Mouse (Mus musculus) regulatory T cell (primary cell): Measurements from ENCODE around the gene Slc12a6.
"Not testable (repeated sequence)": the region's sequence is repeated elsewhere in the genome, so short reads cannot be mapped to it uniquely, and the experiment has no call there.

ENCODE experiments used
- in situ Hi-C: fragments of 300-600 bp; cut with MboI, MseI; formaldehyde crosslinking; loops from one replicate; pipeline ENCODE4 v1.15.1; 2025; ENCODE audit warnings: high pct_unique_total_duplicates

Gene Slc12a6

GRCm38 (mm10) chr2:112261748-112262653 is 3.6 kb upstream of the Slc12a6 start, which contains the start of gene Nop10:
TSS of gene Nop10 (plus strand) at chr2:112261926.
- in situ Hi-C loops: no loop called here

DNA sequence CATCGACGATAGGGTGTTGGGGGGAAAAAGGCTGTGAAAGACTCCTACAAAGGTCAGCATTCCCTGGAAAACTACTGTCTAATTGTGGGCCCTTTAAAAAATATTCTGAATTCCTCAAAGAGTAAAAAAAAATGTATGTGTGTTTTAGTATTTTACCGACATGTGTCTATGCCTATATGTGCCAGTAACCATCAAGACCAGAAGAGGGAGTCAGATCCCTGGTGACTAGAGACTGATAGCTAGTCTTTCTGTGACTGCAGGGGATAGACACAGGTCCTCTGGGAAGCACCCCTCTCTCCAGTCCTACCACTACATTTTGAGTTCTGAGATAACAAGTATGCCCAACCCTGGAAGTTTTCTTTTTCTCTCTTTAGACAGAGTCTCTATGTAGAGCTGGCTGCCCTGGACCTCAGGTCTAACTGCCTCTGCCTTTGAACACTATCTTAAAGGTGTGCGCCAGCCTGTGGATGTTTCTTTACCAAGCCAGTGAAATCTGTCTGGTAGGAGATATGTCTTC is 2.8 kb upstream of the Slc12a6 start:
- in situ Hi-C loops: no loop called here

GRCm38 (mm10) chr2:112264364-112264763 is 1.3 kb upstream of the Slc12a6 start:
- in situ Hi-C loops: no loop called here

GRCm38 (mm10) chr2:112266242-112266592 is 592 bp downstream of the Slc12a6 start, which contains the start of gene Gm21985:
TSS of gene Gm21985 (plus strand) at chr2:112266314.
- in situ Hi-C loops: loop anchor here (5.0 kb wide), 2 partner anchors 106 to 191 kb away; no protein-coding TSS in a partner anchor

- in situ Hi-C loops: loop anchor here (5.0 kb wide), 2 partner anchors 106 to 191 kb away; no protein-coding TSS in a partner anchor
Observed at GRCm38 (mm10) chr2:112266780-112267179, 1.2 kb downstream of the Slc12a6 start.

DNA sequence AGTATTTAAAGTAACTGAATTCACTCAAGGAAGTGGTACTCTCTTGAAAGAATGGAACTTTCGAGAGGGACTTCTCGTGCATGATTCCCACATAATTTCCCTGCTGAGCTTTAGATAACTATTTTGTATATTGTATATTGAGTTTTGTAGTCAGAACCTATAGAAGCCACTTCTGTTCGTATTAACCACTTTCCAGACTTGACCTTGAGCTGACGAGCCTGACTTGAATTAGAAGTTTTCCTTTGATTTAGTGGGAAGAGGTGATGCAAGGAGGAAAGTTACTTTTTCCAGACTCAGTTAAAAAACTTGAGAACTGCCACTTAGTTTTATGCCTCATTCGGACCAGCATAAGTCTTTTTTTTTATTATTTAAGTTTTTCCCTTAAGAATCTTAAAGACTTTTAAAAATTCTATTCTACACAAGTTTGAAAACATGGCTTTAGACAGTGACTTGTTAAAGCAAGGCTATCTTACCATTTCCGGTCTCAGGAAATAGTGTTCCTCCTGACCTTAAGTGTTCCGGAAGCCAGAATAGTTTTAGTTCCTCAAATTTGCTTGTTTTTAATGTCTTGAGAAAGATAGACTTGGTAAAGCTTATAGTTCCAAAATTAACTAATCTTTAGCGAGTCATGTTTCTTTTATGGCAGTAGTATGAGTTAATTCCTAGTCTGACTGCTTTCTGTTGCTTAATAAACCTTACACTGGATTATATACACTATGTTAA is 2.1 kb downstream of the Slc12a6 start:
- in situ Hi-C loops: loop anchor here (5.0 kb wide), 2 partner anchors 105 to 190 kb away; no protein-coding TSS in a partner anchor

DNA sequence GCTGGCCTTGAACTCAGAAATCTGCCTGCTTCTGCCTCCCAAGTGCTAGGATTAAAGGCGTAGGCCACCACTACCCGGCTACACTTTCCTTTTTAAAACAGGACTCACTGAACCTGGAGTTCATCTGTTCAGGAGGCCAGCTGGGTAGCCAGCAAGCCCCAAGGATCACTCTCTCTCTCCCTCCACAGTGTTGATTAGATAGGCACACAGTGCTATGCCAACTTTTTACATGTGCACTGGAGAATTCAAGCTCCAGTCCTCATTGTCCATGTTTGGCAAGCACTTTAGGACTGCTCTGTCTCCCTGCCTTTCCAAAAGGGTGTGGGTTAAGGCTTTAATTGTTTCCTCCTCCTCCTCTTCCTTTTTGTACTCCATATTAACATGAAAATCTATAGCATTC is 4.4 kb downstream of the Slc12a6 start:
- in situ Hi-C loops: loop anchor here (5.0 kb wide), 1 partner anchor 37 kb away; no protein-coding TSS in a partner anchor

DNA sequence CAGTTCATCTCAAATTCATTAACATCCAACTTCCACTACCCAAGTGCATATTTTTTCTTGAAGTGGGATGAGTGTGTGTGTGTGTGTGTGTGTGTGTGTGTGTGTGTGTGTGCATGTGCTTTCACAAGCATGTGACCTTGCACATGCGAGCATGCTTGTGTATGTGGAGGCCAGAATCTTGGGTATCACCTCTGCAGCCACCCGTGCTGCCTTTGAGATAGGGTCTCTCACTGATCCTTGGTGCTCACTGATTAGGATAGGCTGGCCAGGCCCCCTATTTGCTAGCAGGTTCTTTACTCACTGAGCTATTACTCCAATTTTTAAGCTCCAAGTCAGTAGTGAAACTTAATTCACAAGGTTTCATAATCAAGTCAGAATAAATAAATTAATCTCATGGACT is 7.3 kb downstream of the Slc12a6 start:
- in situ Hi-C loops: loop anchor here (5.0 kb wide), 1 partner anchor 34 kb away; no protein-coding TSS in a partner anchor

- in situ Hi-C loops: loop anchor here (5.0 kb wide), 1 partner anchor 34 kb away; no protein-coding TSS in a partner anchor
Observed at GRCm38 (mm10) chr2:112273474-112273873, 7.8 kb downstream of the Slc12a6 start.

DNA sequence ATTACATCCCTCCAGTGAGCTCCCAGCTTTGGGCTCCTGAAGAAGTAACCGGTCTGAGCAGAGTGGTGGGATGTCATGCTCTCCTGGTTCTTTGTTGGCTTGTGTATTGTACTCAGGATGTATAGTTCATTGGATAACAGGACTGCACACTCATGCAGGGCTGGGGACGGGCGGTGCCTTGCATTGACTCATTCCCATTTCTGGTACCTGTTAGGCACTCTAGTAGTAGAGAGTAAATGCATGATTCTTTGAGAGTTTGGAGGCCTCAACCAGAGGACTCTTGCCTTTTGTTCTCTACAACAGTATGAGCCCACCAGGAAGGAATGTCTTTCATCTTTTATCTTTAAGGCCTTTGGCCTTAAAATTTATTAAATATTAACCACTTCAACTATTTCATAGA is 11.2 kb downstream of the Slc12a6 start:
- in situ Hi-C loops: no loop called here

DNA sequence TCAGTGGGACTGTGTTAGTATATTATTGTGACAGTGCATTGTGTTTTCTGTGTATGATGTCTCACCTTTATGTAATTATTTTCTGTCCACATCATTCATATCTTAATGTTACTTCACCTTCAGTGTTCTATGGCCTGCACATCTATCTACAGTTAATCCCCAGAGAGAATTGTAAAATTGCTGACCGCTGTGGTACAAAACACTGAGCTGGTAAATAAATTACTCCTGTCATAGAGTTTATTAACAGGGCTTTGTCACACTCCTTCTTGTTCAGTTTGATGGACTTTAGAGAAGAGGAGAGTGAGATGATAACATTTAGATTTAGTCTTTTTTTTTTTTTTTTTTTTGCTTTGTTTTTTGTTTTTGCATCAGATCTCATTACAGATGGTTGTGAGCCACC is 17.2 kb downstream of the Slc12a6 start:
- in situ Hi-C loops: no loop called here

GRCm38 (mm10) chr2:112284363-112285030 is 18.9 kb downstream of the Slc12a6 start:
- in situ Hi-C loops: no loop called here

- in situ Hi-C loops: no loop called here
Observed at GRCm38 (mm10) chr2:112285031-112285390, 19.4 kb downstream of the Slc12a6 start.

DNA sequence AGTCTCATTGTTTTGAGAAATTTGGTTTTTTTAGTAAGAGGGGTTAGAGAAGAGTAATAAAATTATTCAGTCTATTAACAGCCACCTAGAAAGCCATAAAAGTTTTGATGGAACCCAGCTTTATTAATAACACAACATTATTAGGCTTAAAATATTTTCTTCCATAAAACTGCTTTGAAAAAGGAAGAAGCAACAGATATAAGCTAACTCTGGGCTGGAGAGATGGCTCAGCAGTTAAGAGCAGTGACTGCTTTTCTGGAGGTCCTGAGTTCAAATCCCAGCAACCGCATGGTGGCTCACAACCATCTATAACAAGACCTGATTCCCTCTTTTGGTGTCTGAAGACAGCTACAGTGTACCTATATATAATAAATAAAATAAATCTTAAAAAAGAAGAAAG is 20.4 kb downstream of the Slc12a6 start:
- in situ Hi-C loops: not testable (repeated sequence)

- in situ Hi-C loops: no loop called here
Observed at GRCm38 (mm10) chr2:112287059-112287458, 21.4 kb downstream of the Slc12a6 start.

GRCm38 (mm10) chr2:112289507-112289906 is 23.9 kb downstream of the Slc12a6 start:
- in situ Hi-C loops: no loop called here

- in situ Hi-C loops: no loop called here
Observed at GRCm38 (mm10) chr2:112292823-112293222, 27.2 kb downstream of the Slc12a6 start.

DNA sequence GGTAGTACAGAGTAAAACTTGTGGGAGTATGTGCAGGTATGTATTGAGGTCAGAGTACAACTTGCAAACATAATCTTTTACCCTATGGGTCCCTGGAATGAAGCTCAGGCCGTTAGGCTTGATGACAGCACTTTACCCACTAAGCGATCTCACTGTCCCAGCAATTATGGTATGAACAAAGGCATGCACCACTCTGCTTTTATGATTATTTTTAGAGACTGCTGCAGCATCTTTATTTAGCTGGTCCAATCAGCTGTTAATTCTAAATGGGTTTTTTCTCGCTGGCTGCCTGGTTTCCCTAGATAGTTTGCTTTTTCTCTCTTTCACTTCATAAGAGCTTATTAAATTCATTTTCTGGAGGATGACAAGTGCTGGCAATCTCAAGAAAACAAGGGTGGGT is 30.6 kb downstream of the Slc12a6 start:
- in situ Hi-C loops: no loop called here

- in situ Hi-C loops: no loop called here
Observed at GRCm38 (mm10) chr2:112298221-112298620, 32.6 kb downstream of the Slc12a6 start.

DNA sequence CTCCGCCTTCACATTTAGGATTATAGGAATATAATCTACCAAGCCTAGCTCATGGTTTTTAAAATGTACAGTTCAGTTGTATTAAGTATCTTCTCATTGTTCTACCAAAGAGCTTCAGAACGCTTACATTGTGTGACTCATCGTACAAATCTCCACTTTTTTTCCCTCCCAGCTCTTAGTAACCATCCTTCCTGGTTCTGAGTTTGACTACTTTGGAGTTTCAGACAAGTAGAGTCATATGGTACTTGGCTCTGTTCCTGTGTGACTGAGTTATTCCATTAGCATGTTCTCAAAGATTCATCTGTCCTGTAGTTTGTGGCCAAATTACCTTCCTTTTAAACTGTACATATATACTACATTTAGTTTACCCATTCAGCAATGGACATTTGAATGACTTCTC is 43.0 kb downstream of the Slc12a6 start:
- in situ Hi-C loops: loop anchor here (5.0 kb wide), 1 partner anchor 36 kb away; no protein-coding TSS in a partner anchor

- in situ Hi-C loops: loop anchor here (5.0 kb wide), 1 partner anchor 37 kb away; no protein-coding TSS in a partner anchor
Observed at GRCm38 (mm10) chr2:112309161-112309600, 43.6 kb downstream of the Slc12a6 start.
